Mouse (Mus musculus) olfactory bulb, adult 2 months (tissue): ENCODE measurements around the gene Nln.

Experiments
- CTCF ChIP-seq: fragments of 200-500 bp; IDR thresholded peaks from 2 replicates; pipeline ENCODE4 v1.5.1; 2012; ENCODE audit warnings: low read depth, mild to moderate bottlenecking, low read length, moderate library complexity; ENCODE audit not compliant: insufficient read depth
- POLR2A ChIP-seq: fragments of 200-500 bp; IDR thresholded peaks from 2 replicates; pipeline ENCODE4 v1.6.1; 2012; ENCODE audit warnings: mild to moderate bottlenecking, low read depth, low read length, moderate library complexity; ENCODE audit not compliant: insufficient read depth

DNA sequence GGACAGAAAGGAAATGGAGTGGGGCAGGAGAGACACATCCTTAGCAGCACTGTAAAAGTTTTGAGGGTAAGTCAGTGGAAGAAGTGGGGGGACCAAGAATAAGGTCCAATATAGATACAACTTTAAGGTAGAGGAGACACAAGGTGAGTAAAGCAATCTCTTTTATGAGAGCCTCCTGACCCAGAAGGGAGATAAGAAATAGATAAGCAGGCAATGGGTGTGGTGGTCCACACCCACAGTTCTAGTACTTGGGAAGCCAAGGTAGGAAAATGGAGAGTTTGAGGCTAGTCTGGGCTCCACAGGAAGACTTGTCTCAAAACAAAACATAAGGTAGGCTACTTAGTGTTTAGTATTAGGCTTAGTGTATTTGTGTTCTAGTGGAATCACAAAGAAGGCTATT, 79.9 kb downstream of the Nln start:
- TF ChIP-seq POLR2A (no peak), CTCF (no peak)
